Mouse (Mus musculus): ENCODE measurements around the gene R3hdm2.

R3hdm2 gene

GRCm38 (mm10) chr10:127425794-127426193 is 45.7 kb downstream of the R3hdm2 start:
- DNase-seq (ENCODE audit: low spot score), result no peak

GRCm38 (mm10) chr10:127426670-127427069 is 46.5 kb downstream of the R3hdm2 start:
- DNase-seq (ENCODE audit: low spot score), result no peak

- no peak for DNase-seq (ENCODE audit: low spot score)
Measured at GRCm38 (mm10) chr10:127427107-127427506, 47.0 kb downstream of the R3hdm2 start.

- no peak for DNase-seq (ENCODE audit: low spot score)
Measured at GRCm38 (mm10) chr10:127427987-127428386, 47.9 kb downstream of the R3hdm2 start.

GRCm38 (mm10) chr10:127429538-127429937 is 49.4 kb downstream of the R3hdm2 start:
- DNase-seq (ENCODE audit: low spot score), result no peak

GRCm38 (mm10) chr10:127432466-127432865 is 52.3 kb downstream of the R3hdm2 start:
- DNase-seq (ENCODE audit: low spot score), result no peak

- DNase-seq (ENCODE audit: low spot score), result no peak
Measured at GRCm38 (mm10) chr10:127437354-127438113, 57.4 kb downstream of the R3hdm2 start.

- no peak for DNase-seq (ENCODE audit: low spot score)
Measured at GRCm38 (mm10) chr10:127453701-127454100, 73.6 kb downstream of the R3hdm2 start.

GRCm38 (mm10) chr10:127462411-127463096 is 82.4 kb downstream of the R3hdm2 start:
- peak; percentile 53 for DNase-seq (ENCODE audit: low spot score)

- DNase-seq (ENCODE audit: low spot score), result no peak
Measured at GRCm38 (mm10) chr10:127471281-127471988, 91.3 kb downstream of the R3hdm2 start.

- DNase-seq (ENCODE audit: low spot score), result no peak
Measured at GRCm38 (mm10) chr10:127472722-127473121, 92.6 kb downstream of the R3hdm2 start.

GRCm38 (mm10) chr10:127475175-127475574 is 95.0 kb downstream of the R3hdm2 start:
- DNase-seq (ENCODE audit: low spot score), result no peak

- DNase-seq (ENCODE audit: low spot score), result no peak
Measured at GRCm38 (mm10) chr10:127476541-127476940, 96.4 kb downstream of the R3hdm2 start.

GRCm38 (mm10) chr10:127477301-127477700 is 97.2 kb downstream of the R3hdm2 start:
- DNase-seq (ENCODE audit: low spot score), result no peak

- DNase-seq (ENCODE audit: low spot score), result no peak
Measured at GRCm38 (mm10) chr10:127479131-127479530, 99.0 kb downstream of the R3hdm2 start.

GRCm38 (mm10) chr10:127480833-127481813 is 101.0 kb downstream of the R3hdm2 start:
- no peak for DNase-seq (ENCODE audit: low spot score)

GRCm38 (mm10) chr10:127485235-127485634 is 105.1 kb downstream of the R3hdm2 start:
- DNase-seq (ENCODE audit: low spot score), result no peak

- no peak for DNase-seq (ENCODE audit: low spot score)
Measured at GRCm38 (mm10) chr10:127488856-127489255, 108.7 kb downstream of the R3hdm2 start.

- DNase-seq (ENCODE audit: low spot score), result no peak
Measured at GRCm38 (mm10) chr10:127490160-127491127, 110.3 kb downstream of the R3hdm2 start.

GRCm38 (mm10) chr10:127491128-127491512 is 111.0 kb downstream of the R3hdm2 start:
- no peak for DNase-seq (ENCODE audit: low spot score)
